Mouse (Mus musculus): ENCODE measurements around the gene Rab3ip. TPM values are rescaled to one million over a fixed set of nuclear protein-coding genes. Genes with fewer than 3 reads are reported as not detected.

Rab3ip gene
- total RNA-seq, 2 experiments from 2014 or later, result 87.7 to 90.2 TPM

Other genes starting within 250 kb of the Rab3ip start
- gene Myrfl, start 53.9 kb downstream of the Rab3ip start, total RNA-seq (2021), result under 1 TPM; 0.32 to 0.41 TPM
- gene Gm10271, start 21.8 kb upstream of the Rab3ip start, total RNA-seq (2021), result not detected
- 1 to 10 TPM; 1.2 to 1.7 TPM for gene Best3, start 35.5 kb upstream of the Rab3ip start, total RNA-seq (2021)
- 100 to 1,000 TPM; 102 to 106 TPM for gene Lrrc10, start 94.6 kb upstream of the Rab3ip start, total RNA-seq (2021)
- 100 to 1,000 TPM; 188 to 195 TPM for gene Cct2, start 113.0 kb upstream of the Rab3ip start, total RNA-seq (2021)
- 10 to 100 TPM; 23.5 to 25.6 TPM for gene Frs2, start 197.8 kb upstream of the Rab3ip start, total RNA-seq (2021)

Data from heart, postnatal 4 days (tissue).